Mouse (Mus musculus) testis, adult 2 months (tissue): ENCODE results near the gene Las1l.

Experiments
- CTCF ChIP-seq: fragments of 200-500 bp; IDR thresholded peaks from 2 replicates; pipeline ENCODE4 v1.5.1; 2012; ENCODE audit warnings: low read depth, mild to moderate bottlenecking, inconsistent platforms, low read length, moderate library complexity; ENCODE audit not compliant: control insufficient read depth, insufficient read depth, insufficient replicate concordance
- POLR2A ChIP-seq: fragments of 200-500 bp; IDR thresholded peaks from 2 replicates; pipeline ENCODE4 v1.6.1; 2012; ENCODE audit warnings: low read depth, mild to moderate bottlenecking, inconsistent platforms, low read length, moderate library complexity; ENCODE audit not compliant: control insufficient read depth

GRCm38 (mm10) chrX:95969936-95970335, 13.2 kb upstream of the Las1l start:
- TF ChIP-seq POLR2A (no peak), CTCF (no peak)
